Mouse (Mus musculus) liver, postnatal 0 days (tissue): ENCODE results near the gene Slc47a2.

Experiments
- CTCF ChIP-seq: sonication (generic); IDR thresholded peaks from 2 replicates; pipeline ENCODE4 v1.5.1; 2016; ENCODE audit warnings: antibody characterized with exemption, low read depth
- EP300 ChIP-seq: IDR thresholded peaks from 2 replicates; pipeline ENCODE4 v1.6.1; 2016; ENCODE audit warnings: antibody characterized with exemption, low read depth, mild to moderate bottlenecking

- TF ChIP-seq CTCF (peak; percentile 31; the same call in 1 of the 2 replicates), EP300 (no peak)
These were observed 3.5 kb upstream of the Slc47a2 start for GRCm38 (mm10) chr11:61346133-61346532.
